Mouse (Mus musculus) MEL (cell line): Measurements from ENCODE around the gene Grik1. TPM values are rescaled to one million over a fixed set of nuclear protein-coding genes. Genes with fewer than 3 reads are reported as not detected.

Experiments
- DNase-seq: peaks from one replicate; pipeline ENCODE4 v3.0.0; 2011; ENCODE audit warnings: low read depth, low spot score
- H3K27ac ChIP-seq: 2 replicates; pipeline ENCODE4 v1.5.1; 2012; ENCODE audit warnings: low read depth, mild to moderate bottlenecking, control low read depth, low read length, moderate library complexity; ENCODE audit not compliant: control insufficient read depth
- H3K27me3 ChIP-seq, 2 experiments: fragments of 150-350 bp in 1 of 2; sonication (generic) in 1 of 2; 2 replicates each; pipeline ENCODE4 v1.6.1; 2012; ENCODE audit warnings: low read length in 2 of 2, mild to moderate bottlenecking in 2 of 2, improper control_type of control experiment in 1 of 2, moderate library complexity in 1 of 2; ENCODE audit not compliant: insufficient read depth in 2 of 2, control insufficient read depth in 1 of 2
- H3K36me3 ChIP-seq, 2 experiments: 2 replicates each; pipeline ENCODE4 v1.6.1; 2012 to 2014; ENCODE audit warnings: low read length in 2 of 2, improper control_type of control experiment in 1 of 2, inconsistent platforms in 1 of 2, mild to moderate bottlenecking in 1 of 2; ENCODE audit not compliant: insufficient read depth in 2 of 2, control insufficient read depth in 1 of 2
- H3K4me1 ChIP-seq, 2 experiments: fragments of 150-350 bp in 1 of 2; sonication (generic) in 1 of 2; 2 replicates each; pipeline ENCODE4 v1.6.1; 2012; ENCODE audit warnings: low read length in 2 of 2, improper control_type of control experiment in 1 of 2, mild to moderate bottlenecking in 1 of 2; ENCODE audit not compliant: insufficient read depth in 2 of 2, control insufficient read depth in 1 of 2
- H3K4me3 ChIP-seq, 2 experiments: fragments of 150-350 bp in 1 of 2; sonication (generic) in 1 of 2; 2 replicates each; pipeline ENCODE4 v1.5.1; 2012; ENCODE audit warnings: low read depth in 2 of 2, low read length in 2 of 2, mild to moderate bottlenecking in 2 of 2, moderate library complexity in 2 of 2, control low read depth in 1 of 2, improper control_type of control experiment in 1 of 2; ENCODE audit not compliant: control insufficient read depth in 1 of 2, insufficient read depth in 1 of 2
- H3K79me2 ChIP-seq: 2 replicates; pipeline ENCODE4 v1.6.1; 2012; ENCODE audit warnings: mild to moderate bottlenecking, low read length, moderate library complexity; ENCODE audit not compliant: control insufficient read depth, poor library complexity, insufficient read depth
- H3K9ac ChIP-seq: 2 replicates; pipeline ENCODE4 v1.6.1; 2012; ENCODE audit warnings: low read depth, mild to moderate bottlenecking, control low read depth, low read length, moderate library complexity; ENCODE audit not compliant: control insufficient read depth, poor library complexity, severe bottlenecking
- H3K9me3 ChIP-seq: fragments of 150-350 bp; sonication (generic); replicated peaks from 2 replicates; pipeline ENCODE4 v1.6.1; 2012; ENCODE audit warnings: mild to moderate bottlenecking, low read length, improper control_type of control experiment, moderate library complexity; ENCODE audit not compliant: insufficient read depth
- BHLHE40 ChIP-seq: IDR thresholded peaks from 2 replicates; pipeline ENCODE4 v1.6.1; 2012; ENCODE audit warnings: low read depth, mild to moderate bottlenecking, inconsistent platforms, low read length, improper control_type of control experiment, borderline replicate concordance
- CTCF ChIP-seq, 3 experiments: IDR thresholded peaks in 2 of 3; conservative IDR thresholded peaks in 1 of 3; 2 replicates each; pipeline ENCODE4 v1.5.1; 2011 to 2012; ENCODE audit warnings: low read length in 3 of 3, low read depth in 2 of 3, mild to moderate bottlenecking in 2 of 3, improper control_type of control experiment in 1 of 3, inconsistent platforms in 1 of 3, mixed read lengths in 1 of 3, moderate library complexity in 1 of 3; ENCODE audit not compliant: control insufficient read depth in 1 of 3, insufficient read depth in 1 of 3, poor library complexity in 1 of 3, severe bottlenecking in 1 of 3
- ELF1 ChIP-seq: IDR thresholded peaks from 2 replicates; pipeline ENCODE4 v1.6.1; 2014; ENCODE audit warnings: low read depth, mild to moderate bottlenecking, inconsistent platforms, low read length, improper control_type of control experiment, moderate library complexity
- ETS1 ChIP-seq: IDR thresholded peaks from 2 replicates; pipeline ENCODE4 v1.6.1; 2012; ENCODE audit warnings: low read depth, mild to moderate bottlenecking, inconsistent platforms, low read length, improper control_type of control experiment, moderate library complexity
- GABPA ChIP-seq: IDR thresholded peaks from 2 replicates; pipeline ENCODE4 v1.6.1; 2012; ENCODE audit warnings: low read depth, mild to moderate bottlenecking, inconsistent platforms, low read length, improper control_type of control experiment, moderate library complexity
- GATA1 ChIP-seq: IDR thresholded peaks from 2 replicates; pipeline ENCODE4 v1.6.1; 2011; ENCODE audit warnings: low read depth, low read length, improper control_type of control experiment
- JUND ChIP-seq: IDR thresholded peaks from 2 replicates; pipeline ENCODE4 v1.6.1; 2011; ENCODE audit warnings: low read depth, mild to moderate bottlenecking, improper control_type of control experiment, low read length
- KAT2A ChIP-seq: conservative IDR thresholded peaks from 2 replicates; pipeline ENCODE4 v1.6.1; 2012; ENCODE audit warnings: low read depth, low read length, improper control_type of control experiment, inconsistent platforms
- MAFK ChIP-seq: IDR thresholded peaks from 2 replicates; pipeline ENCODE4 v1.6.1; 2011; ENCODE audit warnings: low read depth, mild to moderate bottlenecking, low read length, improper control_type of control experiment, borderline replicate concordance
- MXI1 ChIP-seq: IDR thresholded peaks from 2 replicates; pipeline ENCODE4 v1.6.1; 2011; ENCODE audit warnings: mild to moderate bottlenecking, low read depth, low read length, improper control_type of control experiment
- MYB ChIP-seq: IDR thresholded peaks from 2 replicates; pipeline ENCODE4 v1.6.1; 2011; ENCODE audit warnings: mild to moderate bottlenecking, low read depth, low read length, improper control_type of control experiment
- MYC ChIP-seq: IDR thresholded peaks from 2 replicates; pipeline ENCODE4 v1.6.1; 2011; ENCODE audit warnings: low read depth, mild to moderate bottlenecking, low read length, improper control_type of control experiment, moderate library complexity
- NRF1 ChIP-seq: IDR thresholded peaks from 2 replicates; pipeline ENCODE4 v1.6.1; 2014; ENCODE audit warnings: low read depth, mild to moderate bottlenecking, inconsistent platforms, low read length, improper control_type of control experiment, moderate library complexity; ENCODE audit not compliant: poor library complexity, insufficient read depth, severe bottlenecking
- POLR2AphosphoS2 ChIP-seq: IDR thresholded peaks from 2 replicates; pipeline ENCODE4 v1.6.1; 2011; ENCODE audit warnings: low read length, improper control_type of control experiment
- RAD21 ChIP-seq: IDR thresholded peaks from 2 replicates; pipeline ENCODE4 v1.6.1; 2011; ENCODE audit warnings: mild to moderate bottlenecking, low read depth, low read length, improper control_type of control experiment
- RCOR1 ChIP-seq: IDR thresholded peaks from 2 replicates; pipeline ENCODE4 v1.6.1; 2012; ENCODE audit warnings: low read depth, mild to moderate bottlenecking, inconsistent platforms, low read length, improper control_type of control experiment
- SIN3A ChIP-seq: IDR thresholded peaks from 2 replicates; pipeline ENCODE4 v1.6.1; 2012; ENCODE audit warnings: low read length, improper control_type of control experiment, inconsistent platforms
- TAL1 ChIP-seq: IDR thresholded peaks from 2 replicates; pipeline ENCODE4 v1.6.1; 2012; ENCODE audit warnings: mild to moderate bottlenecking, inconsistent platforms, low read length, moderate library complexity, mixed read lengths
- TBP ChIP-seq: IDR thresholded peaks from 2 replicates; pipeline ENCODE4 v1.8.0; 2011; ENCODE audit warnings: low read depth, low read length, improper control_type of control experiment
- TCF12 ChIP-seq: IDR thresholded peaks from 2 replicates; pipeline ENCODE4 v1.6.1; 2014; ENCODE audit warnings: low read depth, mild to moderate bottlenecking, inconsistent platforms, low read length, improper control_type of control experiment, moderate library complexity
- UBTF ChIP-seq: IDR thresholded peaks from 2 replicates; pipeline ENCODE4 v1.6.1; 2012; ENCODE audit warnings: low read depth, mild to moderate bottlenecking, inconsistent platforms, low read length, improper control_type of control experiment, moderate library complexity, borderline replicate concordance; ENCODE audit not compliant: insufficient read depth
- USF2 ChIP-seq, 2 experiments: IDR thresholded peaks; 2 replicates each; pipeline ENCODE4 v1.6.1; 2011 to 2012; ENCODE audit warnings: improper control_type of control experiment in 2 of 2, low read length in 2 of 2, borderline replicate concordance in 1 of 2, inconsistent platforms in 1 of 2, low read depth in 1 of 2, mild to moderate bottlenecking in 1 of 2; ENCODE audit not compliant: insufficient read depth in 1 of 2
- ZC3H11A ChIP-seq: IDR thresholded peaks from 2 replicates; pipeline ENCODE4 v1.6.1; 2012; ENCODE audit warnings: low read depth, mild to moderate bottlenecking, inconsistent platforms, low read length, improper control_type of control experiment
- polyA plus RNA-seq, 2 experiments: library from polyadenylated mRNA; stranded (reverse) in 1 of 2; unstranded in 1 of 2; fragments of >175 nt in 1 of 2; fragments of >200 nt in 1 of 2; gene quantifications; 2 replicates each; pipeline versions ENCODE4 v1.2.1 to v1.2.4; 2012; ENCODE audit warnings: low replicate concordance in 2 of 2, low read depth in 1 of 2; ENCODE audit not compliant: insufficient read length in 2 of 2, insufficient read depth in 1 of 2, missing spikeins in 1 of 2
- total RNA-seq: library from RNA; depleted of rRNA; stranded (reverse); fragments of 300-350 nt; gene quantifications from 2 replicates; pipeline ENCODE4 v1.2.3, GENCODE M21; 2012

Grik1 gene
- total and polyA plus RNA-seq, 3 experiments = not detected

DNA sequence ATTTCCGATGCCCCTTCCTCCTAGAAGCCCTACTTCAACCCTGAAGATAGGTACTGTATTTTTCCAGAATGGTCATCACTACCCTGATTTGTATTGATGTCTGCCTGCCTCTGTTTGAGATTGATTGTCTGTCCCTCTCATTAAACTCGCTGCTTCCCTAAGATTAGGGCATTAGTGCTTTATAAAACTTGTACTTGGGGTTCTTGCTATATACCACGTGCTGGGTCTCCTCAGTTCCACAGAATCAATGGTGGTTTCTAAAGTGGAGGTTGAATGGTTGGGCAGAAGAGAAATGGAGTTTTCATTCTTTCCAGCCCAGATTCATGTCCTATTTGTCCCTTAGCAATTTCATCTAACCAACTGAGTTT lies 316.0 kb downstream of the Grik1 start:
- no peak for DNase-seq
- H3K27ac ChIP-seq = no peak overlapping the region
- TF ChIP-seq RAD21 (no peak), BHLHE40 (no peak), MAFK (no peak), TAL1 (no peak), SIN3A (no peak), MYC (no peak), POLR2AphosphoS2 (no peak), TBP (no peak), GABPA (no peak)
- TF ChIP-seq, all 39 proteins: peak for 0
- Histone ChIP-seq H3K27me3 (no peaks in the 10 kb centered on the region), H3K79me2 (no peaks in the 10 kb centered on the region), H3K4me3 (no peak overlapping the region), H3K9ac (no peak overlapping the region), H3K36me3 (no peaks in the 10 kb centered on the region), H3K9me3 (no peaks in the 10 kb centered on the region), H3K4me1 (no peaks in the 10 kb centered on the region)

DNA sequence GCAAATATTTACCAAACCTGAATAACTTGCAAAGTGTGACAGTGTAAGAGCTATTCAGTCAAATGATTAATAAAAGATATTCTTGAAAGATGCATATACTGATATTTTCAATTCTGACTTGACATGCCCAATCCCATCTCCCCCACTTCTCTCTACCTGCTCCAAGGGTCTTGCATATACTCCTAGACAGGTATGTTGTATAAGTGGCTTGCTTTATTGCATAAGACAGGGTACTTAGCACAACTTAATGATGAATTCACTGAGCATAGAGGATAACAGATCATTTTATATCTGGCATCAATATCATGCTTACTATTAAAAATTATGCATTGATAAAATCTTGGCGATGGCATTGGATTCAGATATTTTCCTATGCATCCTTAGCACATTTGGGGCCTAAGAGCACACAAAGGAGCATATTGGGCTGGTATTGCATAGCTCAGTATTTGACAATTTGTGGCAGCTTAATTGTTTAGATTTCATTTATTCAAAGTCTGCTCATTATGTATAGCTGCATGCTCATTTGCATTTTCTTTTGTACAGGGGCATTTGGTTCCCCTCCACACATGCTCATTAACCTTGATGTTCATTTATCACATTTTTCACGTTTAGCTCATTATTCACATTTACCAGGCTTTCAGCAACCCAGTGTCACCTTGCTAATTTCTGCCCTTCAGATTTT lies 316.5 kb downstream of the Grik1 start:
- Histone ChIP-seq H3K27me3 (no peaks in the 10 kb centered on the region), H3K9ac (no peak overlapping the region), H3K4me3 (no peak overlapping the region), H3K9me3 (no peaks in the 10 kb centered on the region), H3K27ac (no peak overlapping the region), H3K36me3 (no peaks in the 10 kb centered on the region), H3K79me2 (no peaks in the 10 kb centered on the region), H3K4me1 (no peaks in the 10 kb centered on the region)
- TF ChIP-seq MAFK (no peak), USF2 (IDR thresholded peaks at IDR 0.05; ENCODE audit: borderline replicate concordance in 1 of 2, insufficient read depth in 1 of 2, low read depth in 1 of 2, low read length in 2 of 2) (no peak), ETS1 (no peak), NRF1 (no peak), KAT2A (no peak), ZC3H11A (no peak), GABPA (no peak), JUND (no peak), ELF1 (no peak), RCOR1 (no peak), UBTF (no peak), MYB (no peak), TCF12 (no peak), MXI1 (no peak), GATA1 (no peak), CTCF (IDR thresholded peaks at IDR 0.05 in 2 of 3, conservative IDR thresholded peaks at IDR 0.05 in 1 of 3; ENCODE audit: control insufficient read depth in 1 of 3, insufficient read depth in 1 of 3, low read depth in 2 of 3, low read length in 3 of 3, poor library complexity in 1 of 3, severe bottlenecking in 1 of 3) (no peak), RAD21 (no peak)
- no peak for DNase-seq
